Mouse (Mus musculus) small intestine, adult 2 months (tissue): ENCODE measurements at regions not wholly inside any gene's neighbourhood (a gene's known extent, or its start where the extent isn't known, plus 50 kb on each side); places are given as distances from the start of the nearest gene placed in this dataset.
A peak's percentile ranks its signal among the peaks of the same experiment; 100 is the strongest.

ENCODE experiments used
- H3K27ac ChIP-seq: fragments of 200-500 bp; 2 replicates; pipeline ENCODE4 v1.5.1; 2012; ENCODE audit warnings: low read depth, low read length, control low read depth, inconsistent platforms; ENCODE audit not compliant: insufficient read depth
- H3K27me3 ChIP-seq: fragments of 200-500 bp; 2 replicates; pipeline ENCODE4 v1.6.1; 2012; ENCODE audit warnings: mild to moderate bottlenecking, moderate library complexity, low read length, inconsistent platforms; ENCODE audit not compliant: control insufficient read depth, insufficient read depth
- H3K36me3 ChIP-seq: fragments of 200-500 bp; 2 replicates; pipeline ENCODE4 v1.6.1; 2012; ENCODE audit warnings: mild to moderate bottlenecking, low read length, control low read depth, inconsistent platforms; ENCODE audit not compliant: control insufficient read depth, insufficient read depth
- H3K4me1 ChIP-seq: fragments of 200-500 bp; 2 replicates; pipeline ENCODE4 v1.6.1; 2012; ENCODE audit warnings: low read length, inconsistent platforms, mixed read lengths; ENCODE audit not compliant: control insufficient read depth, insufficient read depth, insufficient read length
- H3K4me3 ChIP-seq: fragments of 200-500 bp; 2 replicates; pipeline ENCODE4 v1.5.1; 2012; ENCODE audit warnings: low read depth, mild to moderate bottlenecking, control low read depth, inconsistent platforms, low read length, moderate library complexity
- CTCF ChIP-seq: fragments of 200-500 bp; IDR thresholded peaks from 2 replicates; pipeline ENCODE4 v1.5.1; 2012; ENCODE audit warnings: low read depth, mild to moderate bottlenecking, control low read depth, inconsistent platforms, low read length, moderate library complexity, mixed read lengths; ENCODE audit not compliant: insufficient replicate concordance, insufficient read length; ENCODE audit errors: extremely low read depth
- POLR2A ChIP-seq: fragments of 200-500 bp; IDR thresholded peaks from 2 replicates; pipeline ENCODE4 v1.6.1; 2012; ENCODE audit warnings: low read depth, mild to moderate bottlenecking, control low read depth, inconsistent platforms, low read length, moderate library complexity
- WGBS: fragments of 180-500 bp; shearing (Covaris S2); methylation state at CpG from one replicate; pipeline ENCODE4 v1.1.7; 2018; 5-methylcytosine and 5-hydroxymethylcytosine counted together

- no peak overlapping the region for H3K4me3 ChIP-seq
- H3K27ac ChIP-seq, result no peak overlapping the region
- TF ChIP-seq POLR2A (no peak), CTCF (no peak)
- no peaks in the 10 kb centered on the region for H3K27me3 ChIP-seq
- WGBS, result 95% methylated on average over 7 of the region's 7 CpGs
- H3K36me3 ChIP-seq, result no peaks in the 10 kb centered on the region
- H3K4me1 ChIP-seq, result peaks cover 3% of the 10 kb centered on the region
Measured at GRCm38 (mm10) chr2:170216311-170216710, 68.4 kb upstream of the Zfp217 start.

GRCm38 (mm10) chr2:170209121-170209520 lies 61.2 kb upstream of the Zfp217 start:
- Histone ChIP-seq H3K27me3 (no peaks in the 10 kb centered on the region), H3K27ac (peak overlapping the region; percentile 75), H3K4me3 (peak overlapping the region; percentile 1; the same call in 1 of the 2 replicates), H3K36me3 (no peaks in the 10 kb centered on the region), H3K4me1 (peaks cover 16% of the 10 kb centered on the region)
- TF ChIP-seq POLR2A, result no peak
- TF ChIP-seq CTCF, result no peak
- 18% methylated on average over 12 of the region's 12 CpGs for WGBS

DNA sequence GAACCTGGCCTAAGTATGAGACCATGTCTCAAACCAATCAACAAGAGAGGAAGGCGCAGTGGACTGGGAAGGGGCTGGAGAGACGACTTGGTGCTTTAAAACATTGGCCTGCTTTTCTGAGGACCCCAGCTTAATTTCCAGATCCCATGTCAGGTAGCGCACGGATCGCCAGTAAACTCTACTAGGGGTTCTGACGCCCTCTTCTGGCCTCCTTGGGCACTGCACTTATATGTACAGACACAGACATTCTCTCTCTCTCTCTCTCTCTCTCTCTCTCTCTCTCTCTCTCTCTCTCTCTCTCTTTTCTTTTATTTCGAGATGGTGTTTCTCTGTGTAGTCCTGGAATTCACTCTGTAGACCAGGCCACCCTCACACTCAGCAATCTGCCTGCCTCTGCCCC lies 60.0 kb upstream of the Zfp217 start:
- WGBS, result 84% methylated on average over 7 of the region's 7 CpGs
- Histone ChIP-seq H3K27ac (no peak overlapping the region), H3K4me1 (peaks cover 16% of the 10 kb centered on the region), H3K4me3 (no peak overlapping the region), H3K36me3 (no peaks in the 10 kb centered on the region), H3K27me3 (no peaks in the 10 kb centered on the region)
- TF ChIP-seq POLR2A (no peak), CTCF (peak; percentile 45; the same call in 1 of the 2 replicates)

GRCm38 (mm10) chr2:170207395-170207794 lies 59.5 kb upstream of the Zfp217 start:
- Histone ChIP-seq H3K4me1 (peaks cover 16% of the 10 kb centered on the region), H3K36me3 (no peaks in the 10 kb centered on the region), H3K4me3 (no peak overlapping the region), H3K27me3 (no peaks in the 10 kb centered on the region), H3K27ac (no peak overlapping the region)
- WGBS, result 90% methylated on average over 6 of the region's 6 CpGs
- TF ChIP-seq CTCF (no peak), POLR2A (no peak)

GRCm38 (mm10) chr2:170206870-170207269 lies 59.0 kb upstream of the Zfp217 start:
- no peak for TF ChIP-seq POLR2A
- TF ChIP-seq CTCF, result no peak
- Histone ChIP-seq H3K27ac (no peak overlapping the region), H3K4me1 (peaks cover 18% of the 10 kb centered on the region), H3K36me3 (no peaks in the 10 kb centered on the region), H3K4me3 (no peak overlapping the region), H3K27me3 (no peaks in the 10 kb centered on the region)
- 73% methylated on average over 14 of the region's 14 CpGs for WGBS

GRCm38 (mm10) chr2:170206442-170206754 lies 58.5 kb upstream of the Zfp217 start:
- 26% methylated on average over 6 of the region's 6 CpGs for WGBS
- TF ChIP-seq CTCF, result no peak
- Histone ChIP-seq H3K4me3 (no peak overlapping the region), H3K36me3 (no peaks in the 10 kb centered on the region), H3K27ac (no peak overlapping the region), H3K27me3 (no peaks in the 10 kb centered on the region), H3K4me1 (peaks cover 20% of the 10 kb centered on the region)

- Histone ChIP-seq H3K4me1 (peaks cover 20% of the 10 kb centered on the region), H3K36me3 (no peaks in the 10 kb centered on the region), H3K27ac (peak overlapping the region; percentile 84), H3K27me3 (no peaks in the 10 kb centered on the region), H3K4me3 (peak overlapping the region; percentile 43)
- WGBS, result under 1% methylated on average over 17 of the region's 17 CpGs
- no peak for TF ChIP-seq POLR2A
- TF ChIP-seq CTCF, result no peak
Measured at GRCm38 (mm10) chr2:170205591-170206441, 57.9 kb upstream of the Zfp217 start.
